Mouse (Mus musculus) bone marrow macrophage, adult 2 months (primary cell): Measurements from ENCODE around the gene Adgrb2.

ENCODE experiments used
- CTCF ChIP-seq: IDR thresholded peaks from 2 replicates; pipeline ENCODE4 v1.5.1; 2012; ENCODE audit warnings: low read depth, mild to moderate bottlenecking, low read length, moderate library complexity
- POLR2A ChIP-seq: IDR thresholded peaks from 2 replicates; pipeline ENCODE4 v1.6.1; 2012; ENCODE audit warnings: mild to moderate bottlenecking, low read depth, low read length, borderline replicate concordance

DNA sequence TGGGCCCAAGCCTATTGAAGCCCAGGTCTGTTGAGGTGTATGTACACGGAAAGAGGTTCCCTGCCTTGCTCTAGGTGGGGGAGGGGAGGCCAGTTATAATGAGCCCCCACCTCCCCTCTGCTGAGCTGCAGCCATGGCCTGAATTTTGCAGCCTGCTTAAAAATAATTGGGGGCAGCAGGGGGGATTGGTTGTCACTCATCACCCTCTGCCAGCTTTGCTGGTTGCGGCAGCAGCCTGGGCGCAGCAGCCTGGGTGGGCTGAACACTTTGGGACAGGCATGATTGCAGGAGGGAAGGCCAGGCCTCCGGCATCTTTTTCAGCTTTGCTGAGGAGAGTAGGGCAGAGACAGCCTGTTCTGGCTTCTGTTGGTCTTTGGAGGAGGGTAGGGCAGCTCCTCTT lies 5.3 kb downstream of the Adgrb2 start:
- TF ChIP-seq CTCF = no peak
- TF ChIP-seq POLR2A = no peak
